Mouse (Mus musculus): ENCODE data around the gene Tmem181a.
"Not testable (repeated sequence)": the region's sequence is repeated elsewhere in the genome, so short reads cannot be mapped to it uniquely, and the experiment has no call there.

DNA sequence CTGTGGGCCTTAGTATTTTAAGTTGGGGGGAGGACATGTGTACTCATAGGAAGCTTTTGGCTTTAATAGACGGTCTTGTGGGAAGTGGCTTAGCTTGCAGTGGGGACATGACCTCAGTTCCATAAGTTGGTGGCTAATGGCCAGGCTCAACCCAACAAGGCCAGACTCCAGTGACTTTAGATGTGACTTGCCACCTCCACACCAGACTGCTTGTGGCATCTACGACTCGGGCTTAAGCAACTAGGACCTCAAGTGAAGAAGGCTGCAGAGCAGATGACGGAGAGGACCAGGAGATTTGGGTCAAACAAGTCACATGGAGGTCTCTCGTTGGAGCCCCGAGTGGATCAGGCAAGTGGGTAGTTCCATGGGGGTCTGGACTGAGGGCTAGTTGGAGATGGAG, 18.0 kb downstream of the Tmem181a start:
- not testable (repeated sequence) for TF ChIP-seq POLR2A (IDR thresholded peaks at IDR 0.05; ENCODE audit: low read depth, low read length); CTCF (IDR thresholded peaks at IDR 0.05; ENCODE audit: extremely low read depth, insufficient read depth, insufficient read length, insufficient replicate concordance)

Data from spleen, adult 2 months (tissue).